Mouse (Mus musculus) limb, embryonic 12.5 days (tissue): ENCODE results near the gene Acap3. TPM values are rescaled to one million over a fixed set of nuclear protein-coding genes. Genes with fewer than 3 reads are reported as not detected.
A peak's percentile ranks its signal among the peaks of the same experiment; 100 is the strongest.

Source experiments
- ATAC-seq: fragments of 200-750 bp; cut with Nextera tagmentation; 2 replicates; pipeline ENCODE4 v1.8.0; 2017; ENCODE audit warnings: low read depth, moderate TSS enrichment; ENCODE audit not compliant: insufficient number of reproducible peaks, insufficient read depth, low FRiP score, low TSS enrichment
- H3K27ac ChIP-seq: fragments of 300-500 bp; sonication (generic); 2 replicates; pipeline ENCODE4 v1.5.1; 2016; ENCODE audit warnings: mild to moderate bottlenecking, moderate library complexity
- H3K27me3 ChIP-seq: fragments of 300-500 bp; sonication (generic); 2 replicates; pipeline ENCODE4 v1.6.1; 2016; ENCODE audit warnings: mild to moderate bottlenecking, moderate library complexity
- H3K36me3 ChIP-seq: fragments of 300-500 bp; sonication (generic); 2 replicates; pipeline ENCODE4 v1.6.1; 2016; ENCODE audit warnings: mild to moderate bottlenecking, moderate library complexity
- H3K4me1 ChIP-seq: fragments of 300-500 bp; sonication (generic); replicated peaks from 2 replicates; pipeline ENCODE4 v1.6.1; 2016
- H3K4me2 ChIP-seq: fragments of 300-500 bp; sonication (generic); 2 replicates; pipeline ENCODE4 v1.6.1; 2016; ENCODE audit warnings: mild to moderate bottlenecking, moderate library complexity
- H3K4me3 ChIP-seq: fragments of 300-500 bp; sonication (generic); replicated peaks from 2 replicates; pipeline ENCODE4 v1.5.1; 2016; ENCODE audit warnings: mild to moderate bottlenecking
- H3K9ac ChIP-seq: fragments of 300-500 bp; sonication (generic); replicated peaks from 2 replicates; pipeline ENCODE4 v1.6.1; 2016; ENCODE audit warnings: mild to moderate bottlenecking, moderate library complexity
- H3K9me3 ChIP-seq: fragments of 300-500 bp; sonication (generic); 2 replicates; pipeline ENCODE4 v1.6.1; 2016; ENCODE audit warnings: mild to moderate bottlenecking, moderate library complexity
- WGBS: fragments of 180-500 bp; shearing (Covaris S2); methylation state at CpG from one replicate; pipeline ENCODE4 v1.1.7; 2016; 5-methylcytosine and 5-hydroxymethylcytosine counted together
- microRNA-seq: library from miRNA; unstranded; fragments of <30 nt; microRNA quantifications from one replicate; pipeline ENCODE4, GENCODE M21; 2017
- polyA plus RNA-seq: library from polyadenylated mRNA; unstranded; fragments of >200 nt; fragmentation: Nextera tagmentation; extraction: Ambion mirVana; gene quantifications from 2 replicates; pipeline ENCODE4 v1.2.1, GENCODE M21; 2016

Gene Acap3
- polyA plus RNA-seq, 1 experiment from 2014 or later, result 18.4 TPM

GRCm38 (mm10) chr4:155943049-155943452 is 51.4 kb downstream of the Acap3 start:
- 2% methylated on average over 17 of the region's 17 CpGs for WGBS
- Histone ChIP-seq H3K4me3 (peak overlapping the region; percentile 99), H3K4me2 (peak overlapping the region; percentile 96), H3K4me1 (peaks cover 18% of the 10 kb centered on the region), H3K27ac (peak overlapping the region; percentile 91), H3K9me3 (no peaks in the 10 kb centered on the region), H3K9ac (peak overlapping the region; percentile 96), H3K27me3 (no peaks in the 10 kb centered on the region), H3K36me3 (peaks cover 18% of the 10 kb centered on the region)
- ATAC-seq, result peak; percentile 63

GRCm38 (mm10) chr4:155943534-155944249 is 52.1 kb downstream of the Acap3 start, which contains the start of gene Ube2j2:
Gene Ube2j2, plus strand, starts transcription at chr4:155943831.
- peaks cover 18% of the 10 kb centered on the region for H3K4me1 ChIP-seq
- H3K4me3 ChIP-seq, result peak within 1 kb of the TSS; percentile 99
- H3K9ac ChIP-seq, result peak within 1 kb of the TSS; percentile 96
- WGBS, result under 1% methylated on average over 85 of the region's 85 CpGs
- ATAC-seq, result peak; percentile 98
- peaks cover 25% of the 10 kb centered on the region for H3K36me3 ChIP-seq
- peak within 1 kb of the TSS; percentile 91 for H3K27ac ChIP-seq
- H3K27me3 ChIP-seq, result no peaks in the 10 kb centered on the region
- no peaks in the 10 kb centered on the region for H3K9me3 ChIP-seq
- H3K4me2 ChIP-seq, result peak within 1 kb of the TSS; percentile 96

GRCm38 (mm10) chr4:155944271-155944670 is 52.6 kb downstream of the Acap3 start:
- Histone ChIP-seq H3K4me3 (peak overlapping the region; percentile 99), H3K4me1 (peaks cover 18% of the 10 kb centered on the region), H3K27ac (no peak overlapping the region), H3K27me3 (no peaks in the 10 kb centered on the region), H3K4me2 (peak overlapping the region; percentile 96), H3K9ac (peak overlapping the region; percentile 96), H3K9me3 (no peaks in the 10 kb centered on the region), H3K36me3 (peaks cover 31% of the 10 kb centered on the region)
- under 1% methylated on average over 17 of the region's 17 CpGs for WGBS
- ATAC-seq, result no peak

GRCm38 (mm10) chr4:155947094-155947493 is 55.5 kb downstream of the Acap3 start:
- no peaks in the 10 kb centered on the region for H3K9me3 ChIP-seq
- no peak overlapping the region for H3K4me3 ChIP-seq
- peaks cover 18% of the 10 kb centered on the region for H3K4me1 ChIP-seq
- H3K27me3 ChIP-seq, result no peaks in the 10 kb centered on the region
- no peak overlapping the region for H3K9ac ChIP-seq
- H3K36me3 ChIP-seq, result peaks cover 59% of the 10 kb centered on the region
- no peak overlapping the region for H3K27ac ChIP-seq
- no peak for ATAC-seq
- no peak overlapping the region for H3K4me2 ChIP-seq

GRCm38 (mm10) chr4:155955491-155955890 is 63.9 kb downstream of the Acap3 start:
- H3K27ac ChIP-seq, result no peak overlapping the region
- 97% methylated on average over 6 of the region's 6 CpGs for WGBS
- ATAC-seq, result no peak
- H3K9ac ChIP-seq, result no peak overlapping the region
- no peaks in the 10 kb centered on the region for H3K4me1 ChIP-seq
- no peaks in the 10 kb centered on the region for H3K9me3 ChIP-seq
- H3K4me3 ChIP-seq, result no peak overlapping the region
- H3K36me3 ChIP-seq, result peaks cover 84% of the 10 kb centered on the region
- H3K4me2 ChIP-seq, result no peak overlapping the region
- no peaks in the 10 kb centered on the region for H3K27me3 ChIP-seq

Small RNAs within 50 kb of the gene (microRNA-seq; reads per million reads assigned to microRNA genes)
- gene Gm22991, result not detected

Other genes with a start within 250 kb of the Acap3 start
- not detected in 2 replicates for gene Gm10563, start 246.4 kb upstream of the Acap3 start, polyA plus RNA-seq
- gene Mmp23, start 238.4 kb upstream of the Acap3 start, polyA plus RNA-seq, result 16.0 and 16.3 TPM in 2 replicates
- gene Mib2, start 222.6 kb upstream of the Acap3 start, polyA plus RNA-seq, result 36.5 and 37.2 TPM in 2 replicates
- 9.3 and 11.2 TPM in 2 replicates for gene Fndc10, start 197.5 kb upstream of the Acap3 start, polyA plus RNA-seq
- gene Ssu72, start 187.0 kb upstream of the Acap3 start, polyA plus RNA-seq, result 143 and 145 TPM in 2 replicates
- 1.4 and 1.6 TPM in 2 replicates for gene Tmem240, start 157.0 kb upstream of the Acap3 start, polyA plus RNA-seq
- 104 and 108 TPM in 2 replicates for gene Atad3a, start 130.7 kb upstream of the Acap3 start, polyA plus RNA-seq
- 8.3 and 8.8 TPM in 2 replicates for gene Vwa1, start 117.1 kb upstream of the Acap3 start, polyA plus RNA-seq
- 0.50 and 0.91 TPM in 2 replicates for gene Tmem88b, start 105.9 kb upstream of the Acap3 start, polyA plus RNA-seq
- gene Ankrd65, start 101.4 kb upstream of the Acap3 start, polyA plus RNA-seq, result 0.18 TPM in 1 of 2 replicates, not detected in the other
- 217 and 228 TPM in 2 replicates for gene Mrpl20, start 88.9 kb upstream of the Acap3 start, polyA plus RNA-seq
- gene Ccnl2, start 79.3 kb upstream of the Acap3 start, polyA plus RNA-seq, result 241 and 256 TPM in 2 replicates
- gene Aurkaip1, start 60.5 kb upstream of the Acap3 start, polyA plus RNA-seq, result 146 and 151 TPM in 2 replicates
- gene Mxra8, start 52.1 kb upstream of the Acap3 start, polyA plus RNA-seq, result 44.9 and 62.1 TPM in 2 replicates
- gene Dvl1, start 44.4 kb upstream of the Acap3 start, polyA plus RNA-seq, result 5.5 and 14.7 TPM in 2 replicates
- 0.39 and 0.74 TPM in 2 replicates for gene Tas1r3, start 28.5 kb upstream of the Acap3 start, polyA plus RNA-seq
- gene Cptp, start 22.4 kb upstream of the Acap3 start, polyA plus RNA-seq, result 13.6 and 14.2 TPM in 2 replicates
- gene Ints11, start 22.3 kb upstream of the Acap3 start, polyA plus RNA-seq, result 82.0 and 82.9 TPM in 2 replicates
- gene Pusl1, start within 50 bp of the Acap3 start, polyA plus RNA-seq, result 45.4 and 48.5 TPM in 2 replicates
- gene Ube2j2, start 52.0 kb downstream of the Acap3 start, polyA plus RNA-seq, result 165 and 169 TPM in 2 replicates
- gene C1qtnf12, start 70.5 kb downstream of the Acap3 start, polyA plus RNA-seq, result 27.1 and 31.6 TPM in 2 replicates
- 16.1 and 16.8 TPM in 2 replicates for gene B3galt6, start 100.8 kb downstream of the Acap3 start, polyA plus RNA-seq
- 131 and 139 TPM in 2 replicates for gene Sdf4, start 101.0 kb downstream of the Acap3 start, polyA plus RNA-seq
- 0.84 and 0.92 TPM in 2 replicates for gene Tnfrsf4, start 122.0 kb downstream of the Acap3 start, polyA plus RNA-seq
- gene Tnfrsf18, start 134.3 kb downstream of the Acap3 start, polyA plus RNA-seq, result 1.8 and 1.9 TPM in 2 replicates
- 0.58 and 1.3 TPM in 2 replicates for gene Ttll10, start 167.6 kb downstream of the Acap3 start, polyA plus RNA-seq
- gene 9430015G10Rik, start 218.2 kb downstream of the Acap3 start, polyA plus RNA-seq, result 59.9 and 63.1 TPM in 2 replicates
- gene Rnf223, start 238.7 kb downstream of the Acap3 start, polyA plus RNA-seq, result 0.63 and 0.86 TPM in 2 replicates